Mouse (Mus musculus): ENCODE data around the gene Rap2a. TPM values are rescaled to one million over a fixed set of nuclear protein-coding genes. Genes with fewer than 3 reads are reported as not detected.

Rap2a gene
- total and polyA plus RNA-seq, 3 experiments = 5.1 to 8.6 TPM; not detected in 1

DNA sequence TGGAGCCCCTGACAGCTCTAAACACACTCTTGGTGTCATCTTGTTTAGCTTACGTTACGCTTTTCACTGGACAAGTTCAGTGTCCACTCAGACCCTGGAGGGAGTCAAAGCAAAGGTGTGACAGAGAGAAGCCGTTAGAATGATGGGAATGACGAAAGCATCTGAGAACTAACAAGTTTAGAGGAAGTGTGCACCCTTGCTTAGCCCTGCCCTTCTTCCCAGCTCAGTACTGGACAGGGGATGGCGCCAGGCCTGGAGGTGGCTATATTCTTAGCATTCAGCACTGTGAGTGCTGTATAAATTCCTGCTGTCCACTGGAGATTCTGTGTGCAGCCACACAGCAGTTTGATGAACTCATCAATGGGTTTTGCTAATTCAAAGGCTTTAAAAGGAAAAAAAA is 18.6 kb downstream of the Rap2a start:
- TF ChIP-seq HCFC1 (IDR thresholded peaks at IDR 0.05; ENCODE audit: low read depth, low read length) (no peak), SIN3A (IDR thresholded peaks at IDR 0.05; ENCODE audit: low read length) (no peak), KAT2A (conservative IDR thresholded peaks at IDR 0.05; ENCODE audit: low read depth, low read length) (no peak), USF1 (IDR thresholded peaks at IDR 0.05; ENCODE audit: low read depth, low read length) (no peak), RAD21 (IDR thresholded peaks at IDR 0.05; ENCODE audit: low read depth, low read length) (no peak), MAFK (IDR thresholded peaks at IDR 0.05; ENCODE audit: borderline replicate concordance, low read depth, low read length) (no peak), MAX (IDR thresholded peaks at IDR 0.05; ENCODE audit: low read length) (no peak), E2F4 (IDR thresholded peaks at IDR 0.05; ENCODE audit: borderline replicate concordance, low read depth, low read length) (no peak), ZKSCAN1 (IDR thresholded peaks at IDR 0.05; ENCODE audit: low read depth, low read length) (no peak), TCF12 (IDR thresholded peaks at IDR 0.05; ENCODE audit: low read depth, low read length) (no peak), JUND (IDR thresholded peaks at IDR 0.05; ENCODE audit: low read depth, low read length) (no peak), GATA1 (IDR thresholded peaks at IDR 0.05; ENCODE audit: low read depth, low read length) (no peak), CTCF (IDR thresholded peaks at IDR 0.05 in 2 of 3, conservative IDR thresholded peaks at IDR 0.05 in 1 of 3; ENCODE audit: control insufficient read depth in 1 of 3, insufficient read depth in 1 of 3, low read depth in 2 of 3, low read length in 3 of 3, poor library complexity in 1 of 3, severe bottlenecking in 1 of 3) (no peak), ZNF384 (IDR thresholded peaks at IDR 0.05; ENCODE audit: low read depth, low read length) (no peak), MYB (IDR thresholded peaks at IDR 0.05; ENCODE audit: low read depth, low read length) (no peak), POLR2AphosphoS2 (IDR thresholded peaks at IDR 0.05; ENCODE audit: low read length) (no peak), TBP (IDR thresholded peaks at IDR 0.05; ENCODE audit: low read depth, low read length) (no peak), NRF1 (IDR thresholded peaks at IDR 0.05; ENCODE audit: insufficient read depth, low read depth, low read length, poor library complexity, severe bottlenecking) (no peak)
- Histone ChIP-seq H3K4me1 (ENCODE audit: control insufficient read depth in 1 of 2, insufficient read depth in 2 of 2, low read length in 2 of 2) (no peaks in the 10 kb centered on the region), H3K27ac (ENCODE audit: control insufficient read depth, low read depth, low read length) (no peak overlapping the region), H3K27me3 (ENCODE audit: control insufficient read depth in 1 of 2, insufficient read depth in 2 of 2, low read length in 2 of 2) (no peaks in the 10 kb centered on the region), H3K9ac (ENCODE audit: control insufficient read depth, low read depth, low read length, poor library complexity, severe bottlenecking) (no peak overlapping the region), H3K36me3 (ENCODE audit: control insufficient read depth in 1 of 2, insufficient read depth in 2 of 2, low read length in 2 of 2) (no peaks in the 10 kb centered on the region), H3K4me3 (ENCODE audit: control insufficient read depth in 1 of 2, insufficient read depth in 1 of 2, low read depth in 2 of 2, low read length in 2 of 2) (no peak overlapping the region), H3K79me2 (ENCODE audit: control insufficient read depth, insufficient read depth, low read length, poor library complexity) (no peaks in the 10 kb centered on the region), H3K9me3 (replicated peaks; ENCODE audit: insufficient read depth, low read length) (no peaks in the 10 kb centered on the region)
- no peak for DNase-seq (ENCODE audit: low read depth, low spot score)

DNA sequence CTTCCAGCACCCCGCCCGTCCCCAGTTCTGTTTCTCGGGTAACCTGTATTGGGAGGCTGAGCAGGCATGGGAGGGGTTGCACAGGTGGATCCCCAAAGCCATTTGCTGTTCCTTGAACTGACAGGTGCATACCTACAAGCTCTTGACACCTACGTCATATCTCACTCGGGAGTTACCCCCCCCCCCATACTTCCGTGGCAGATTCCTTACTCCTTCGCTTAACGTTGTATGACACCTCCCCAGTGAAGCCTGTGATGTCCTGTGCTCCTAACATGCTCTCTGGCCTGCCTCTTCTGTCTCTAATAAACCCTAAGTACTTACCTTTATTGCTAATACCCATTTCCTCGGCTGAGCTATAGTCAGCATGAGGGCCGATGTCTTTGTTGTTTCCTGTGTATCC is 20.9 kb downstream of the Rap2a start:
- Histone ChIP-seq H3K4me1 (ENCODE audit: control insufficient read depth in 1 of 2, insufficient read depth in 2 of 2, low read length in 2 of 2) (no peaks in the 10 kb centered on the region), H3K27ac (ENCODE audit: control insufficient read depth, low read depth, low read length) (no peak overlapping the region), H3K9me3 (replicated peaks; ENCODE audit: insufficient read depth, low read length) (no peaks in the 10 kb centered on the region), H3K27me3 (ENCODE audit: control insufficient read depth in 1 of 2, insufficient read depth in 2 of 2, low read length in 2 of 2) (no peaks in the 10 kb centered on the region), H3K9ac (ENCODE audit: control insufficient read depth, low read depth, low read length, poor library complexity, severe bottlenecking) (no peak overlapping the region), H3K4me3 (ENCODE audit: control insufficient read depth in 1 of 2, insufficient read depth in 1 of 2, low read depth in 2 of 2, low read length in 2 of 2) (no peak overlapping the region), H3K36me3 (ENCODE audit: control insufficient read depth in 1 of 2, insufficient read depth in 2 of 2, low read length in 2 of 2) (no peaks in the 10 kb centered on the region), H3K79me2 (ENCODE audit: control insufficient read depth, insufficient read depth, low read length, poor library complexity) (no peaks in the 10 kb centered on the region)
- TF ChIP-seq USF2 (IDR thresholded peaks at IDR 0.05; ENCODE audit: borderline replicate concordance in 1 of 2, insufficient read depth in 1 of 2, low read depth in 1 of 2, low read length in 2 of 2) = no peak
- TF ChIP-seq EP300 (IDR thresholded peaks at IDR 0.05; ENCODE audit: low read depth in 1 of 2, low read length in 2 of 2) = no peak
- no peak for TF ChIP-seq RAD21 (IDR thresholded peaks at IDR 0.05; ENCODE audit: low read depth, low read length)
- TF ChIP-seq MAX (IDR thresholded peaks at IDR 0.05; ENCODE audit: low read length) = no peak
- DNase-seq (ENCODE audit: low read depth, low spot score) = no peak

All from MEL (cell line).